Mouse (Mus musculus) ES-E14 (cell line): ENCODE measurements around the gene Siglecg. TPM values are rescaled to one million over a fixed set of nuclear protein-coding genes. Genes with fewer than 3 reads are reported as not detected.

Source experiments
- DNase-seq: peaks from one replicate; pipeline ENCODE4 v3.0.0-alpha.2; 2013; ENCODE audit warnings: low read depth, low spot score
- H3K27ac ChIP-seq: 2 replicates; pipeline ENCODE4 v1.5.1; 2012; ENCODE audit warnings: low read depth, mild to moderate bottlenecking, low read length, moderate library complexity, mixed read lengths; ENCODE audit not compliant: poor library complexity, insufficient read depth, severe bottlenecking
- H3K36me3 ChIP-seq: 2 replicates; pipeline ENCODE4 v1.6.1; 2012; ENCODE audit warnings: mild to moderate bottlenecking, low read length, moderate library complexity, mixed read lengths; ENCODE audit not compliant: control insufficient read depth, poor library complexity, insufficient read depth, severe bottlenecking
- H3K4me1 ChIP-seq, 2 experiments: fragments of 150-350 bp in 1 of 2; sonication (generic) in 1 of 2; 2 replicates each; pipeline ENCODE4 v1.6.1; 2012; ENCODE audit warnings: low read length in 2 of 2, mild to moderate bottlenecking in 1 of 2, mixed read lengths in 1 of 2; ENCODE audit not compliant: control insufficient read depth in 2 of 2, insufficient read depth in 2 of 2, poor library complexity in 1 of 2
- H3K4me3 ChIP-seq, 2 experiments: fragments of 150-350 bp in 1 of 2; sonication (generic) in 1 of 2; 2 replicates each; pipeline ENCODE4 v1.5.1; 2012; ENCODE audit warnings: low read length in 2 of 2, low read depth in 1 of 2, mild to moderate bottlenecking in 1 of 2, mixed read lengths in 1 of 2; ENCODE audit not compliant: insufficient read depth in 1 of 2, poor library complexity in 1 of 2, severe bottlenecking in 1 of 2
- H3K9ac ChIP-seq: 2 replicates; pipeline ENCODE4 v1.6.1; 2012; ENCODE audit warnings: low read depth, mild to moderate bottlenecking, low read length, mixed read lengths; ENCODE audit not compliant: poor library complexity, insufficient read depth, severe bottlenecking
- H3K9me3 ChIP-seq: fragments of 150-350 bp; sonication (generic); 2 replicates; pipeline ENCODE4 v1.6.1; 2012; ENCODE audit warnings: low read depth, mild to moderate bottlenecking, low read length; ENCODE audit not compliant: control insufficient read depth, insufficient read depth
- CHD2 ChIP-seq: IDR thresholded peaks from 2 replicates; pipeline ENCODE4 v1.6.1; 2014; ENCODE audit warnings: mild to moderate bottlenecking, low read depth, low read length, inconsistent platforms
- HCFC1 ChIP-seq: IDR thresholded peaks from 2 replicates; pipeline ENCODE4 v1.6.1; 2012; ENCODE audit warnings: low read length, inconsistent platforms, borderline replicate concordance; ENCODE audit not compliant: insufficient read depth
- MAFK ChIP-seq: IDR thresholded peaks from 2 replicates; pipeline ENCODE4 v1.6.1; 2014; ENCODE audit warnings: mild to moderate bottlenecking, low read depth, low read length, inconsistent platforms; ENCODE audit not compliant: insufficient read depth
- ZC3H11A ChIP-seq: IDR thresholded peaks from 2 replicates; pipeline ENCODE4 v1.6.1; 2012; ENCODE audit warnings: low read depth, mild to moderate bottlenecking, inconsistent platforms, low read length, borderline replicate concordance
- ZNF384 ChIP-seq: IDR thresholded peaks from 2 replicates; pipeline ENCODE4 v1.6.1; 2012; ENCODE audit warnings: low read depth, low read length, inconsistent platforms
- in situ Hi-C, 2 experiments: fragments of 600-800 bp; cut with MboI; formaldehyde crosslinking; loops; one replicate each; pipeline ENCODE4 v1.15.1; 2025; ENCODE audit warnings: low sequenced_read_pairs in 2 of 2, inconsistent platforms in 1 of 2; ENCODE audit not compliant: unreplicated experiment in 2 of 2
- total RNA-seq: library from RNA; depleted of rRNA; stranded (reverse); fragments of 300-350 nt; gene quantifications from 2 replicates; pipeline ENCODE4 v1.2.3, GENCODE M21; 2012

The Siglecg gene
- total RNA-seq, 1 experiment = 1.9 TPM

- no peaks in the 10 kb centered on the region for H3K9me3 ChIP-seq
- TF ChIP-seq MAFK (no peak), CHD2 (no peak), ZNF384 (no peak), HCFC1 (no peak), ZC3H11A (no peak)
- no peak for DNase-seq
- peaks cover 0 to 6% of the 10 kb centered on the region in 2 experiments; a peak in 2 of 4 replicates for H3K4me1 ChIP-seq
- H3K9ac ChIP-seq = peak overlapping the region; percentile 8; the same call in 1 of the 2 replicates
- in situ Hi-C loops = no loop called here
- no peaks in the 10 kb centered on the region for H3K36me3 ChIP-seq
- H3K27ac ChIP-seq = no peak overlapping the region; the same call in 1 of the 2 replicates
- H3K4me3 ChIP-seq = peak overlapping the region; percentile 67 to 85
Measured at GRCm38 (mm10) chr7:43442684-43443083, 34.7 kb downstream of the Siglecg start.

GRCm38 (mm10) chr7:43443126-43443916, 35.3 kb downstream of the Siglecg start:
- in situ Hi-C loops = no loop called here
- Histone ChIP-seq H3K4me1 (peaks cover 0 to 6% of the 10 kb centered on the region in 2 experiments; a peak in 3 of 4 replicates), H3K9ac (peak overlapping the region; percentile 64), H3K36me3 (no peaks in the 10 kb centered on the region), H3K27ac (peak overlapping the region; percentile 46; the same call in 1 of the 2 replicates), H3K4me3 (peak overlapping the region; percentile 67 to 85), H3K9me3 (no peaks in the 10 kb centered on the region)
- DNase-seq = peak; percentile 56
- TF ChIP-seq MAFK = no peak
- TF ChIP-seq ZC3H11A = no peak
- TF ChIP-seq HCFC1 = no peak
- no peak for TF ChIP-seq CHD2
- no peak for TF ChIP-seq ZNF384

- Histone ChIP-seq H3K9me3 (no peaks in the 10 kb centered on the region), H3K9ac (peak within 1 kb of the TSS; percentile 81), H3K4me3 (peak within 1 kb of the TSS; percentile 68 to 85), H3K36me3 (no peaks in the 10 kb centered on the region), H3K27ac (peak within 1 kb of the TSS; percentile 46; the same call in 1 of the 2 replicates), H3K4me1 (peaks cover 0 to 6% of the 10 kb centered on the region in 2 experiments; a peak in 3 of 4 replicates)
- TF ChIP-seq CHD2 = peak; percentile 58; the same call in 1 of the 2 replicates
- TF ChIP-seq ZC3H11A = no peak
- in situ Hi-C loops = no loop called here
- DNase-seq = peak; percentile 94
Measured at GRCm38 (mm10) chr7:43443917-43444293, 35.9 kb downstream of the Siglecg start, which contains the start of the genes Etfb and Gm45233. Etfb (plus strand) TSS chr7:43444083. Gm45233 (plus strand) TSS chr7:43444128.

- TF ChIP-seq HCFC1 (no peak), MAFK (no peak), ZNF384 (no peak), CHD2 (no peak), ZC3H11A (no peak)
- no peak overlapping the region for H3K9ac ChIP-seq
- in situ Hi-C loops = no loop called here
Measured at GRCm38 (mm10) chr7:43447801-43448200, 39.8 kb downstream of the Siglecg start.

More at GRCm38 (mm10) chr7:43447801-43448200, 39.8 kb downstream of the Siglecg start:
- peaks cover 0 to 2% of the 10 kb centered on the region in 2 experiments; a peak in 2 of 4 replicates for H3K4me1 ChIP-seq
- no peak overlapping the region for H3K27ac ChIP-seq
- DNase-seq = no peak
- H3K9me3 ChIP-seq = no peaks in the 10 kb centered on the region
- no peaks in the 10 kb centered on the region for H3K36me3 ChIP-seq
- H3K4me3 ChIP-seq = no peak overlapping the region
